Mouse (Mus musculus) left cerebral cortex, postnatal 4 days (tissue): ENCODE measurements around the gene Pou3f1. TPM values are rescaled to one million over a fixed set of nuclear protein-coding genes. Genes with fewer than 3 reads are reported as not detected.
"Not testable (repeated sequence)": the region's sequence is repeated elsewhere in the genome, so short reads cannot be mapped to it uniquely, and the experiment has no call there.

ENCODE experiments used
- DNase-seq: peaks from one replicate; pipeline ENCODE4 v3.0.0-alpha.2; 2022
- intact Hi-C: fragments of 180-260 bp; cut with DNase I; formaldehyde crosslinking; loops from one replicate; pipeline ENCODE4 v1.15.1; 2025
- total RNA-seq, 2 experiments: library from RNA; stranded (reverse); gene quantifications; 2 replicates each; pipeline ENCODE4 v1.2.3; 2021

Pou3f1 gene
- total RNA-seq, 2 experiments from 2014 or later, result 42.4 to 52.0 TPM

GRCm38 (mm10) chr4:124685004-124685403, 28.4 kb downstream of the Pou3f1 start:
- no peak for DNase-seq
- intact Hi-C loops, result no loop called here

DNA sequence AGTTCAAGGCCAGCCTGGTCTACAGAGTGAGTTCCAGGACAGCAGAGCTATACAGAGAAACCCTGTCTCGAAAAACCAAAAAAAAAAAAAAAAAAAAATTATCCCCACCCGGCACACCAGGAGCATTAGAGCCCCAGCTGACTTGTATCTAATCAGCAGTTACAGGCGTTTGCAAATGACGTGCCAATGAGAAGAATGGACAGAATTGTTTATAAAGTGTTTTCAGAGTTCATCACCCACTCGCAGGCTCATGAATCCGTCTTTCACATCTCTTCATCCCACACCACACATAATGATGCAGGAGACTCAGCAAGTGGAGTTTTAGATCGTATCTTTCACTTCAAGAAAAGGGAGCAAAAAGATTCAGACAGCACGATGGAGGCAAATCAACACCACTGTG, 28.8 kb downstream of the Pou3f1 start:
- no peak for DNase-seq
- intact Hi-C loops, result no loop called here

GRCm38 (mm10) chr4:124685897-124686402, 29.3 kb downstream of the Pou3f1 start:
- no peak for DNase-seq
- intact Hi-C loops, result no loop called here

- intact Hi-C loops, result no loop called here
Observed at GRCm38 (mm10) chr4:124691455-124691854, 34.8 kb downstream of the Pou3f1 start.

DNA sequence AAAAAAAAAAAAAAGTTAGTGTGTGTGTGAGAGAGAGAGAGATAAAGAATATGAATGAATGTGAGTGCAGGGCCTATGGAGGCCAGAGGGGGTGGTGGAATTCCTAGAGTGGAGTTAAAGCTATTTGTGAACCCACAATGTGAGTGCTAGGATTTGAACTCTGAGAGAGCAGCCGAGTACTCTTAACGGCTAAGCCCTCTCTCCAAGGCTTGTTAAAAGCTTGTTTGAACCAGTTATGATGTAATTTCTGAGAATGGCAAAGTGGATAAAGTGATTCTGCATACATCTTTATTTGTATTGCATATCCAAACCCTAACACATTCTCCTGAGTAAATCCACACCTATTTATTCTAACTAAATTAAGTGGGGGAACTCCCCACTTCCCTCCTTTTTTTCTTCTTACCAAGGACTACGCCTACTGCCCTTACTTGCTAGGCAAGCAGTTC, 35.8 kb downstream of the Pou3f1 start:
- intact Hi-C loops, result no loop called here
- DNase-seq, result no peak

More at GRCm38 (mm10) chr4:124691455-124691854, 34.8 kb downstream of the Pou3f1 start:
- DNase-seq, result no peak

DNA sequence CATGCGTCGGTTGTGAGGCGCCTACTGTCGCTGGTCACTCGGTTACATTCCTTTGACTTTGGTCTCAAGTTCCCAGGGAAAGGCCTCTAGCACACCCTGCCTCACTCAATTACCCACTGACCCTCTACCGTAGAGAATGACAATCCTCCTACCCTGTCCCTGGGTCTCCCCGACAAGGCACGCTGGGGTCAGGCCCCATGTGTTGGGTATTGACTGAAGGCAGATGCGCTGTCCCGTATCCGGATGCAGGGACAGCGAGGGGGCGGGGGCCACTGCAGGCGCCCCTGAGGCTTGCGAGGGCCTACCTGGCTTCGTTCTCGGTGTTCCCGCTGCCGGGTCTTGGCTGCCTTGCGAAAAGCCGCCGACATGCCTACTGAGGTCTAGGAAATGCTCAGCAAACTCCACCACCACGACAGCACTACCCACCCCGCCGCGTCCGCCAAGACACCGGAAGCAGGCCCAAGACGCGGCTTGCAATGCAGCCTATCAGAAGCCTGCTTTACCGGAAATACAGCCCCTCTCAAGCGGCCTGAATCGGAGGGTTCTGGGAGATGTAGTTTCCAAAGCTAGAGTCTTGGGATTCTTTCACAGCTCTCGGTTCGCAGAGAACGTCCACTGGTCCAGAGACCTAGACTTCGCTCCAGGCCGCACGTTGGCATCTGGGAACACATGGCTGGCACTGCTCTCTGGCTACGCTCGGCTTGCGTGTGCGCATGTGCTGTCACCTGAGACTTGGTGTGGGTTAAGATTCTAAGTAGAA, 36.7 kb downstream of the Pou3f1 start, which contains the start of gene Utp11:
TSS of gene Utp11 (minus strand) at position 466 of the 760 bp plus-strand sequence.
- DNase-seq, result peak; percentile 85
- intact Hi-C loops, result no loop called here

DNA sequence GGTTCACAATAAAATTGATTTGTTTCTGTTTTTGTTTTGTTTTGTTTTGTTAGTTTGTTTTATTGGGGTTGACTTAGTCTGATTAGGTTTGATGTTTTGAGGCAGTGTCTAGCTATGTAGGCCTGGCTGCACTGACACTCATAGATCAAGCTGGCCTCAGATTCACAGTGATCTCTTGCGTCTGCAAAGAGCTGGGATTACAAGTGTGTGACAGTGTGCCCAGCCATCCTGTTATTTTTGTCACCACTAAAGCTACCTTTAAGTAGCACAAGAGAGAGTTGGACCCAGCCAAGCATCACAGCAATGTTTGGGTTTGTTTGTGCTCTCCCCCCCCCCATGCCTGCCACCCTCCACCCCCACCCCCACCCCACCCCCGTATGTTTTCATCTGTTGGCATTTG, 38.0 kb downstream of the Pou3f1 start:
- DNase-seq, result no peak
- intact Hi-C loops, result no loop called here

DNA sequence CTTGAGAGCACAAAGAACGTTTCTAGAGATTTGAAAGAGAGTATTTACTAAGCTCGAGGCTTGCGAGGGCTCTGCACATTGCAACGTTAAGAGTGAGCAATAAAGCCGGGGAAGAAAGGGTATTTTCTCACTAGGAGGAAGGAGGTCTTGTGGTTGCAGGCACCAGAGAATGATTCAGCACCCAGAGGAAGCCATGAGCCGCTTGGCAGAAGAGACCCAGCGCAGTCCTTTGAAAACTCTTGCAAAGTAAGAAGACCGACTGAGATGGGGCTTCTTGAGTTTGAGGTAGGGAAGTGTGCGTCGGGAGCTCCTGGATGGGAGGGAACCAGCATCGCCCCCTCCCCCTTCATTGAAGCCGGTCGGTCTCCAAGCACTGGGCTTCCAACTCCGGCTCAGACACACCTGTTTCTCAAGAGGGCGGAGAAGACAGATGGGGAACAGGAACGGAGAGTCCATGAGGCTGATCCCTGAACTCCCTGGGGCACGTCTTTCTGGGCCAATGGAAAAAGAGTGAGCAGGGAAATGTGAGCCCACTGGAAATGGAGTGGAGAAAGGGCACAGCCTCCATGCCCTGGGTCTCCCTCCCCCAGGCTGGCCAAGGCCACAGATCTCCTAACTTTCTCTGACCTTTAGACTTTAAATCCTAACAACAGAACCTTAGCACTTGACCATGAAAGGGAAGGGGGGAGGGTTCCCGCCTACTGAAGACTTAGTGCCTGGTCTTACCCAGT, 39.3 kb downstream of the Pou3f1 start:
- DNase-seq, result no peak

GRCm38 (mm10) chr4:124699791-124700190, 43.2 kb downstream of the Pou3f1 start:
- intact Hi-C loops, result no loop called here
- no peak for DNase-seq

More for the DNA sequence above, 39.3 kb downstream of the Pou3f1 start:
- intact Hi-C loops, result no loop called here

GRCm38 (mm10) chr4:124700248-124700971, 43.8 kb downstream of the Pou3f1 start, which contains the start of gene Fhl3:
Gene Fhl3, plus strand, starts transcription at chr4:124700701.
- intact Hi-C loops, result no loop called here
- peak; percentile 51 for DNase-seq

DNA sequence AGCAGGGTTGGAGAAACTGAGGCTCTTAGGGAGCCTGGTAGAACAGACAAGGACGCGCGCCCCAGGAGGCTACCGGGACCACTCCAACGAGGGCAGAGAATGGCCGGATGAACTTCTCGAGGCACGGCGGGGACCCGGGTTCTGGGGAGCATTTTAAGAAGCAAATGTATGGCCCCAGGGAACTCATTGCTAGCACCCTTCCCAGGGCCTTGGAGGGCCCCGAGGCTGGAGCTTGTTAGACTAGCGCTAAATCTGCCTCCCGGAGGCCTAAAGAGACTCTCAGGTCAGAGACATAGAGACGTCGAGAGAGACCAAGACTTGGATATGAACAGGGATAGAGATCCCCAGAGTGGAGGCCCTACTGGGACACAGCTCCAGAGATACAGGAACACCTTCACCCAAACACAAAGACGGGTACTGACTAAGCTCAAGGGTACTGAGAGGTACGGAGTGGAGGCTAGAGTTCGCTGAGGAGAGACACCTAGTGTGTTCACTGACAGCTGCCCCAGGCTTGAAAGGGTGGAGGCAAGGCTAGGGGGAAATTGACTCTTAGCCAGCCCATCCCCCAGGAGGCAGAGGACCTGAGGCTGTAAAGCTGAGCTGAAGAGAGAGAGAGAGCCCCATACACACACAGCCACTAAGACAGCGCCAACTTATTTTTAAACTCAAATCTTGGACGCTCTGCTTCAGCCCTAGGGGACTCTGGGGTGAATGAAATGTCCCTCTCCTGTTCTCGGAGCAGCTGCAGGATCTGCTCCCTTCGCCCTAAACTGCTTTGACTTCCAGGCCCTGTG, 44.6 kb downstream of the Pou3f1 start:
- intact Hi-C loops, result no loop called here
- peak; percentile 80 for DNase-seq

GRCm38 (mm10) chr4:124701916-124702315, 45.3 kb downstream of the Pou3f1 start:
- DNase-seq, result peak; percentile 84

DNA sequence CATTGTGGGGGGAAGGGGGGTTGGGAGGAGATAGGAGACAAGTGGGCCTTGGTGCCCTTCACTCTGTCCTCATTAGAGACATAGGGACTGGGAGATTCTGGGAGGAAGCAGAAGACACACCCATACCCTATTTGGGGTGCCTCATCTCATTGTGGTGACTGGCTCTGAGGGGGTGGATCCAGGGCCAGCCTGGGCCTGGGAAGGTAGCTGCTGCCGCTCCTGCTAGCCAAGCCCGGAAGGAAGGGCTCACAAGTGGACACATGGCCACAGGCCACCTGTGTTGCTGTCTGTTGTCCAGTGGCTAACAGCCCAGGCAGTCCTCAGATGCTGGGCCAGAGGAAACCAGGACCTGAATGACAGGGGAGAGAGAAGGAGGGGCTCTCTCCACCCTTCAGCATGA, 46.8 kb downstream of the Pou3f1 start:
- intact Hi-C loops, result no loop called here
- DNase-seq, result no peak

More at GRCm38 (mm10) chr4:124701916-124702315, 45.3 kb downstream of the Pou3f1 start:
- intact Hi-C loops, result no loop called here

DNA sequence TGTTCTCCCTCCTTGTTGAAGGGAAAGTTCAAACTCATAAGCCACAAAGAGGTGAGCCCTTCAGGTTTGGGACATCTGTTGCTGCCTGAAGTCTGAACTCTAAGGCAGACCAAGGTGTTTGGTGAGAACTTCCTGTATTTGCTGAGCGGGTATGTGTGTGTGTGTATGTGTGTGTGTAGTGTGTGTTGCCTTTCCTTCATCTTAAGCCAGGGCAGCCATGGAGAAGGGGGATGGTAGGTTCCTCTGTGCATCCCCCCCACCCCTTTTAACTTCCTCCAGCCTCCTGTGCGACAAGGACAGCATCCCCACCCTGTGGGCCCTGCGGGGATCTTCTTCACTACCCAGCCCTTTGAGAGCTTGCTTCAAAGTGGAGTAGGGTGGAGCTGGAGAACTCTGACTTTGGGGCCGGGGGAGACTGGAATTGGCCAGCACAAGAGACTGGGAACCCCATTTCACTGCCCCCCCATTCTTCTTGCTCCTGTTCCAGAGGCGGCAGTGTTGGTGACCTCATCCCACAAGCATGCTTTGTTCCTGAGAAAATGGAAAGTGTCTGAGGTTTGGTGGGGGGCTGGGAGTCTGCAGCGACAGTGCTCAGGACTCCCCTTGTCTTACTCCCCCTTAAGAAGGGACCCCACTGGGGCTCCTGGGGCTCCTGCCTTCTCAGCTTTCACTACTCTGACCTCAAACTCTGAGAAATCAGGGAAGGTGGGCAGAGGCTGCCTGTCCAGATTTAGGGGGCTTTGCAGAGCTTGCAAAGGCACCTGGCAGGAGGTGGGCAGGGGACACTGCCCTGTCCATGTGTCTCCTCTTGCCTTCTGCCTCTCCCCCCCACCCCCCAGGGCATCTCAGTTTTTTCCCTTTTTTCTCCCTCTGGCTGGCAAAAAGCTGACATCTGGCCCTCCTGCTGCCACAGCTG, 47.5 kb downstream of the Pou3f1 start:
- intact Hi-C loops, result no loop called here
- DNase-seq, result no peak

- intact Hi-C loops, result no loop called here
Observed at GRCm38 (mm10) chr4:124704797-124705474, 48.3 kb downstream of the Pou3f1 start.

DNA sequence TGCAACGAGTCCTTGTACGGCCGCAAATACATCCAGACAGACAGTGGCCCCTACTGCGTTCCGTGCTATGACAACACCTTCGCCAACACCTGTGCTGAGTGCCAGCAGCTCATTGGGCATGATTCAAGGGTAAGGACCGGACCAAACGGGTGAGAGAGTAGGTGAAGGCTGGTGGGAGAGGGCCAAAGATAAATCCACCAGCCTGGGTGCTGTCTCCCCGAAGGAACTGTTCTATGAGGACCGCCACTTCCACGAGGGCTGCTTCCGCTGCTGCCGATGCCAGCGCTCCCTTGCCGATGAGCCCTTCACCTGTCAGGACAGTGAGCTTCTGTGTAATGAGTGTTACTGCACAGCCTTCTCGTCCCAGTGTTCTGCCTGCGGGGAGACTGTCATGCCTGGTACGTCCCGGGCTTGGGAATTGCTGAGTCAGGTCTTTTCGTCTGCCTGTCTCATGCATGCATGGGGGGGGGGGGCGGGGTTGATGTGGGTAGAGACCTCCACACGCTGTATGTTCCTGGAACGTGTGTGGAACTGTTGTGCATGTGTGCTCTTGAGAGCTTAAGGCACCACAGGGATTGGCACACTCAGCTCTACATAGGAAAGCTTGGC, 49.2 kb downstream of the Pou3f1 start:
- no peak for DNase-seq
- intact Hi-C loops, result no loop called here

More at GRCm38 (mm10) chr4:124704797-124705474, 48.3 kb downstream of the Pou3f1 start:
- peak; percentile 21 for DNase-seq

- DNase-seq, intact Hi-C loops: not testable (repeated sequence)
Observed at GRCm38 (mm10) chr4:124707381-124708199, 51.0 kb downstream of the Pou3f1 start.
